Mouse (Mus musculus) spleen, postnatal 4 days (tissue): ENCODE results near the gene Sez6l.
A peak's percentile ranks its signal among the peaks of the same experiment; 100 is the strongest.
"Not testable (repeated sequence)": the region's sequence is repeated elsewhere in the genome, so short reads cannot be mapped to it uniquely, and the experiment has no call there.

Source experiments
- DNase-seq, 2 experiments: peaks; one replicate each; pipeline ENCODE4 v3.0.0; 2022; ENCODE audit warnings: low spot score in 2 of 2

Sez6l gene

DNA sequence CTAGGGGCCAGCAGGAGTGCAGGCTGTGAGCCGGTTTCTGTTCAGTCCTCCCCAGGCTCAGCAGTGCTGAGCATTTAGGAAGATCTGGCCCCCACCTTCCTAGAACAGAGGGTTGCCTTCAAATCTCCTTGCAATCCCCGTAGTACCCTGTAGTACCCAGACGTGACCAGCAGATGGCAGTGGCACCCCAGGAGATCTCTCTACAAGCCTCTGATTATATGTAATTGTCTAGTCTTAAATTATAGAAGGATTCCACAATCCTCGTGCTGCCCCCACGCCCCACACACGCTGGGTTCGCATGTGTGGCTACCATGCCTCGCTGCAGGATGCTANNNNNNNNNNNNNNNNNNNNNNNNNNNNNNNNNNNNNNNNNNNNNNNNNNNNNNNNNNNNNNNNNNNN lies 144.0 kb downstream of the Sez6l start:
- peak; percentile 48 to 84 for DNase-seq

GRCm38 (mm10) chr5:112432033-112432432 lies 145.0 kb downstream of the Sez6l start:
- no peak for DNase-seq

GRCm38 (mm10) chr5:112431120-112431775 lies 145.7 kb downstream of the Sez6l start:
- no peak for DNase-seq

DNA sequence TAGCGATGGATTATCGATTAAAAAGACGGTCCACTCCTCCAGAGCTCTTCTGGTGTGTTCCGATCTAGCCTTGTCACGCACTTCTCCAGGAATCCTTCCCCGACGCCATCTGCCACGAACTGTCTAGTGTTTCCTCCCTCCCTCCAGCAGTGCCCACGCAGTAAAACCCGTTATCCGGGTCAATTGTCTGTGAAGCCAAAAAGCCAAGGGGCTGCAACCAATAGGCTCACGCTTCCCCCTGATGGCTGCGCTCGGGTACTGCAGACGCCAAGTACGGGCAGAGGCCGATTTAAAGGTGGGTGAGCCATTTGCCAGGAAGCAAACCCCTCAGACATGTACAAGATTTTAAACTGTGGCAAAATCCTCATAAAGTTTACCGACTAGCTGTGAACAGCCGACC lies 148.0 kb downstream of the Sez6l start:
- peak; percentile 48 to 76 for DNase-seq

- DNase-seq: peak; percentile 58 to 86
Measured at GRCm38 (mm10) chr5:112427283-112427682, 149.7 kb downstream of the Sez6l start.

DNA sequence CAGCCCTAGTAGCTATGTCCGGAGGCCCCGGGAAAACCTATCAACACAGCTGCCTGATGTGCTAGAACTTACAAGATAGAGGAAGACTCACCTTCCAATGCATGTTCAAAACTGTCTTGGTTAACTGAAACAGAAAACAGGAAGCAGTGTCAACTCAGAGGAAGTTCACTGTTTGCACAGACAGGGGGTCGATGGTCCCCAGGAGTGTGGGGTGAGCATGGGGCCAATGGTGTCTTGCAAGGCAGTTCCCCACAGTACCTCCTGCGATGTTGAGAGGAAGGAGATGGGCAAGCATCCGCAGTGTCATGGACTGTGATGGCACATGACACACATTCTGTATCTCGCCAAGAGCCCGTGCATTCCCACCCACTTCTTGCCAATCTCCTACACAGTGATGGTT lies 150.3 kb downstream of the Sez6l start:
- DNase-seq: no peak

DNA sequence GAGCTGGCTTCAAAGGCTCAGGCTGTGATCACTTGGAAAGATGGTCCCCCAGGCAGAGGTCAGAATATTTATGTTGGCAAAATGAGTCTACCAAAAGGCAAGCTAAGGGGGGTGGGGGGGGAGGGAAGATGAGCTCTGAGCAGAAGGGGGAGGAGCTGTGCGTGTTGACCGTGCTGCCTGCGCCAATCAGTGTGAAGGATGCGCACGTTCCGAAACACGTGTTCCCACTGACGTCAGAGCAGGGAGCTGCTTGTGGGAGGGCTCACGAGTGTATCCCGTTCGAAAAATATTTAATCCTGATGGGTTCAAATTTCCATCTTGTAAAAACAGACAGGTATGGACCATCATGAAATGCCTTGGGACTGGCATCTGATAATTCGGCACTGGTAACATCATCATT lies 157.4 kb downstream of the Sez6l start:
- DNase-seq: no peak

DNA sequence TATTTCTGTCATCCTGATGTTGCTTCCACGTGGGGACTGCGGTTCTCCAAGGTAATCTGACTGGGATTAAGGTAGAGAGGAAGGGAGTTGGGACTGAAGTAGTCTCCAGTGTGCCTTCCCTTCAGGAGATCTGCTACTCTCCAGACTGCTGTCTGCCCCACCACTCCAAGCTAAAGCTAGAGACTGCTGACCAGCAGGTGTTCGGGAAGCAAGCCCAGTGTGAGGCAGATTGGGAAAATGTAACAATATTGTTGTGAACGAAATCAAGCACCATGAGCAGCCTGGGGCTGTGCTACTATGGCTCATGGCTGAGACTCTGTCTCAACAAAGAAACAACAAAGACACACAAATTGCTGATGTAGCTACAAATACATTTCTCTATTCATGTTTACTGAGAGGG lies 159.0 kb downstream of the Sez6l start:
- no peak for DNase-seq

GRCm38 (mm10) chr5:112416673-112417072 lies 160.3 kb downstream of the Sez6l start:
- DNase-seq: no peak

GRCm38 (mm10) chr5:112412781-112413180 lies 164.2 kb downstream of the Sez6l start:
- not testable (repeated sequence) for DNase-seq

GRCm38 (mm10) chr5:112411514-112412335 lies 165.3 kb downstream of the Sez6l start:
- no peak for DNase-seq

DNA sequence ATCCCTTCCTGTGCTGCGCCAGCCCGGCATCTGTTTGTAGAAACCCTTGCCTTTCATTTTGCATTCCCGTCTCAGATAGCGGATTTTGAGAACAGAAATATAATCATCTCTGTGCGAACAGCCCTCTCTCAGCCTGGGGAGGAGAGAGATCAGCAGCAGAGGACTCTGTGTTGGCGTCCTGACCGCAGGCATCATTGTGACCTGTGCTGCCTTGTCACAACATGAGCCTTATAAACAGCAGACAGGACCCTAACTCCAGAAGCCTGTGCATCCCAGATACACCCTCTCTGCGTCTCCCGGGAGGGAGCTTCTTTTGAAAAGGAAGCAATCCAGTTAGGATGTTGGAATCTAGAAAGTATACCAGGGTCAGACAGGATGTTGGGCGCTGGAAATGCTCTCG lies 165.9 kb downstream of the Sez6l start:
- no peak for DNase-seq

DNA sequence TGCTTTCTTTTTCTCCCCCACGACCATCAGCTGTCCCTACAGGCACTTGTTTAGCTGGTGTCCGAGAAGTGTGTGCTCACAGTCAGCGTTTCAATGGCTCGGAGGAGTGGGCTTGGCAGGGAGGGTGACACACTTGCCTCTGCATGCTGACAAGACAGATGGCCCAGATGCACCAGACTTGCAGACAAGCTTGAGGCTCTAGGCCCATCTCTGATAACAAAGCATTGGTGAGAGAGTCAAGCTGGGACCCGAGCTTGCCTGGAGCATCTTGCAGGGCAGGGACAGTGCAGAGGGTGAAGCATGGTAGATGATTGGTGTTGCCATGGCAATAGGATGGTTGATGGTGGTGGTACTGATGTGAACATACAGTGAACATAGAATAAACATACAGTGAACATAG lies 167.7 kb downstream of the Sez6l start:
- no peak for DNase-seq

DNA sequence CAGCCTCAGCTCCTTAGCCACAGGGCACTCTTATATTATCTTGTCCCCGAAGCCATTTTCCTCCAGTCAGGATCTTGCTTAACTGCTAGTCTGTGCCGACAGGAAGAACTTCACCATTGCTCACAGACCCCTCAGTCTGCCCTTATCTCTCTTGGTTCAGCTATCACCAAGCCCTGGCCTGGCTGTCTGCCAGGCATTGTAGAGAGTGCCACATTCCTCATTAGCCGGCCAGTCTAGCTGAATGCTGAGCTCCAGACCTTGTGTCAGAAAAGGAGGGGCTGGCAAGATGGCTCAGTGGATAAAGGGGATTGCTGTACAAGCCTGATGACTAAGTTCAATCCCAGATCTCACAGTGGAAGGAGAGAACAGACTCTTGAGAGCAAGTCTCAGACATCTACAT lies 171.0 kb downstream of the Sez6l start:
- DNase-seq: no peak

- no peak for DNase-seq
Measured at GRCm38 (mm10) chr5:112402437-112402836, 174.5 kb downstream of the Sez6l start.

- DNase-seq: no peak
Measured at GRCm38 (mm10) chr5:112399284-112399683, 177.7 kb downstream of the Sez6l start.

DNA sequence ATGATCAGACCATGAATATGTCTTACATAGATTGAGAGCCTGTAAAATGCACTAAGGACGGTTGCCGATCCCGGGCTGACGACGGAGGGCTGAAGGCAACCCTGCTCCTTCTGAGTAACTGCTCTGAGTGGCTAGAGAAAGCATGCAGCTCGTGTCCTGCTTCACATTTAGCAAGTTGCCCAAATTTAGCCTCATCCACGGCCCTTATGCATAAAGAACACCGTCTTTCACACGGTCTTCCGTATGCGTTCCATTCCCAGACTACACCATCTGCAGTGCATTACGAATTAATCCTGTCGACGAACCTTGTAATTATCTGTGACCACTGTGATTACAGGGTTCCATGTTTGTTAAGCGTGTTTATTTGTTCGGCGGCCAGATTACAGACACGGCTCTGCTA lies 180.9 kb downstream of the Sez6l start:
- DNase-seq: no peak

DNA sequence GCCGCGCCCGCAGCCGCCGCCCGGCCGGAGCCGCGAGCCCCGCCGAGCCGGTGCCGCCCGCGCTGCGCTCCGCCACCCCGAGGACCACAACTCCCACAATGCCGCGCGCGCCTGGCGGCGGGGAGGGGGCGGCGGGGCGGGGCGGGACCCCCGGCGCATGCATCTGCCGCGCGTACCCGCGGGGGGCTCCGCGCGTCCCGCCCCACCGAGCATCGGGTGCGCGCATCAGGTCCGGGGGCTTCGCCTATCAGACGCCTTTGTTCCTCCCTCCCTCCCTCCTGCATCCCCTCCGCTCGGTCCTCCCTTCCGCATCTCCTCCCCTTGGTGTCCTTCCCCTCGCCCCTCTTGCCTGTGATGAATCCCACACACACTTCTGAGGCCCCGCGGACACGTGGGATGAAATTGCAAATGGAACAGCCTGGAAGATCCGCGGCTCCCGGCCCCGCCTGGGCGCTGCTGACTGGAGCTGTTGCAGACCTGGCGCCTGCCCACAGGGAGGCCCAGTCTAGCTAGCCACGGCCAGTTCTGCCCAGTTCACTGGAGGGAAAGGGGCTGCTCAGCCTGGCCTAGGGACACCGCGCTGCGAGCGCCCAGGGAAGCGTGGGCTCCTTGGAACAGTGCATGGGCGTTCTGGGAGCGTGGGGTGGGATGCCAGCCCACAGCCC lies 182.1 kb downstream of the Sez6l start, which contains the start of gene Asphd2:
Asphd2 (minus strand) TSS at position 88 of the 665 bp plus-strand sequence.
- DNase-seq: no peak

GRCm38 (mm10) chr5:112394415-112394763 lies 182.6 kb downstream of the Sez6l start:
- DNase-seq: no peak

GRCm38 (mm10) chr5:112393741-112394414 lies 183.1 kb downstream of the Sez6l start:
- no peak for DNase-seq

- no peak for DNase-seq
Measured at GRCm38 (mm10) chr5:112391676-112392323, 185.2 kb downstream of the Sez6l start.

DNA sequence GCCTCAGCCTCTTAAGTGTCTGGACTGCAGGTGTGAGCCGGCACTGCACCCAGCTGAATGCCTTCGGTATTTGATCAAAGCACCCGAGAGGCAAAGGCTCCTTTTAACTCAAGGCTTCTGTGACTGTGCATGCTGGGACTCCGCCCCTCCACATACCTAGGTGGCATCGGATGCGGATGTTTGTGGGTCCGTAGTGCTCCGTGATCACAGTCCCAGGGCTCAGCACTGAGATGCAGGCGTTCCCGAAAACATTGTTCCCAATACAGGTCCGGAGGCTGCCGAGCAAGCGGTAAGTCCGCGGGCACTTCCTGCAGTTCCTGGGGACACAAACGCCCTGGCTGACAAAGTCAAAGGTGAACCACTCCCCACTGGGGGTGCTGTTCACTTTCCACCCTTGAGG lies 186.0 kb downstream of the Sez6l start:
- DNase-seq: no peak
